10 mouse cellular contexts compared by ENCODE assay signal in the genomic region with DNA sequence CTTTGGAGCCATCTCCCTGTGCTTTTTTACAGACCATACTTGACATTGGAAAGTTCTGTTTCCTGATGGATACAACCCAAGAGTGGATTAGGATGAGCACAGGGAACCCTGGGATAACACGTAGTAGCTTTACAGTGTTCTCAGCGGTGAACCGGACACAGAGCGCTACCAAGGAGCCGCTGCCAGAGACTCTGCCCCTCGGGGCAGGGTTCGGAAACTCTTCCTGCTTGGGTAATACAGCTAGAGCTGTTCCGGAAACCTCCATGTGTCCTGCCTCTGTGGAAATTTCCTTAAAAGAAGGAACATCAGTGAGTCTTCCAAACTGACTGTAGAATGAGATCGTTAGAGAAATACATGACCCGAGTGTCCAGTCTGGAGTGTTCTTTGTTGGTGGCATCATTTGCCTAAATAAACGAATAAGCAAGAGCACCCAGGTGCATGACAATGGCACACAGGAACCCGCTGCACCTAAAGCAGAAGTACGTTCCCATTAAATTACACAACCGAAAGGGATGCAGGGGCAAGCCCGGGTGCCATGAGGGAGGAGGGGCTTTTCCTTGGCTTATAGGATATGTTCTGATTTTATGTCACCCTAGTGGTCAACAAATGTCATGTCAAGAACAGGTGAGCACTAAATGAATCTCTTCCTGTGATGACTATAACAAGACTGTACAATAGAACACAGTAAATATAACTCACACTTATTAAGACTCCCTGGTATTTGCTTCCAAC.
DNase-seq lines count a peak whose midpoint lies in the region; ATAC-seq lines count a peak whose summit lies in the region.
"Had no signal": no experiment of that assay in that cellular context is flagged by ENCODE, and none has a peak within 500 bp of the region (broad histone marks: within the 10 kb centered on the region; RNA-seq: fewer than 3 reads in every experiment).

No protein-coding gene starts in this region.

- peaks cover 4% of the 10 kb centered on the region; the same call in 1 of the 2 replicates for H3K27me3 ChIP-seq in neural tube, embryonic 11.5 days (ENCODE audit: control insufficient read depth, insufficient read depth, low read length)
- H3K27me3 ChIP-seq in hindbrain, embryonic 11.5 days (ENCODE audit: control insufficient read depth, insufficient read depth, low read length): no peaks in the 10 kb centered on the region; the same call in 1 of the 2 replicates
- H3K27me3 ChIP-seq in limb, embryonic 13.5 days: peaks cover 32% of the 10 kb centered on the region
- H3K27me3 ChIP-seq in stomach, embryonic 16.5 days (ENCODE audit: control insufficient read depth, insufficient read depth, low read length): peaks cover 4% of the 10 kb centered on the region

- no peak overlapping the region for H3K9ac ChIP-seq in neural tube, embryonic 11.5 days (ENCODE audit: low read length)
- no peak overlapping the region for H3K9ac ChIP-seq in hindbrain, embryonic 11.5 days (ENCODE audit: low read depth, low read length)
- no peak overlapping the region for H3K9ac ChIP-seq in limb, embryonic 13.5 days
- H3K9ac ChIP-seq in stomach, embryonic 16.5 days (ENCODE audit: low read length): no peak overlapping the region

- no peaks in the 10 kb centered on the region for H3K36me3 ChIP-seq in neural tube, embryonic 11.5 days (ENCODE audit: control insufficient read depth, insufficient read depth, low read length)
- H3K36me3 ChIP-seq in hindbrain, embryonic 11.5 days (ENCODE audit: control insufficient read depth, insufficient read depth, low read length): no peaks in the 10 kb centered on the region
- H3K36me3 ChIP-seq in limb, embryonic 13.5 days: no peaks in the 10 kb centered on the region
- H3K36me3 ChIP-seq in stomach, embryonic 16.5 days (ENCODE audit: control insufficient read depth, insufficient read depth, low read length): no peaks in the 10 kb centered on the region

- peak overlapping the region; percentile 8; the same call in 1 of the 2 replicates for H3K4me3 ChIP-seq in neural tube, embryonic 11.5 days (ENCODE audit: low read depth, low read length)
- H3K4me3 ChIP-seq in hindbrain, embryonic 11.5 days (ENCODE audit: low read depth, low read length): no peak overlapping the region
- H3K4me3 ChIP-seq in limb, embryonic 13.5 days: peak overlapping the region; percentile 12; the same call in 1 of the 2 replicates
- H3K4me3 ChIP-seq in stomach, embryonic 16.5 days (replicated peaks; ENCODE audit: low read length): no peak overlapping the region
- H3K4me3 ChIP-seq: myocyte had no signal

- no peak for ATAC-seq in neural tube, embryonic 11.5 days (ENCODE audit: insufficient read depth, low FRiP score, low TSS enrichment)
- no peak for ATAC-seq in hindbrain, embryonic 11.5 days (ENCODE audit: low FRiP score)
- no peak for ATAC-seq in limb, embryonic 13.5 days (ENCODE audit: low FRiP score, low read depth)
- ATAC-seq in stomach, embryonic 16.5 days (ENCODE audit: insufficient read depth, low FRiP score): no peak

- H3K27ac ChIP-seq in neural tube, embryonic 11.5 days (ENCODE audit: low read depth, low read length): no peak overlapping the region
- no peak overlapping the region for H3K27ac ChIP-seq in hindbrain, embryonic 11.5 days (ENCODE audit: low read depth, low read length)
- H3K27ac ChIP-seq in limb, embryonic 13.5 days: no peak overlapping the region
- no peak overlapping the region for H3K27ac ChIP-seq in stomach, embryonic 16.5 days (ENCODE audit: low read length)

- H3K4me1 ChIP-seq in neural tube, embryonic 11.5 days (ENCODE audit: control insufficient read depth, insufficient read depth, low read length): no peaks in the 10 kb centered on the region
- no peaks in the 10 kb centered on the region for H3K4me1 ChIP-seq in hindbrain, embryonic 11.5 days (replicated peaks; ENCODE audit: control insufficient read depth, insufficient read depth, low read length)
- H3K4me1 ChIP-seq in limb, embryonic 13.5 days: no peaks in the 10 kb centered on the region
- no peaks in the 10 kb centered on the region for H3K4me1 ChIP-seq in stomach, embryonic 16.5 days (ENCODE audit: control insufficient read depth, insufficient read depth, low read length)

- H3K9me3 ChIP-seq in neural tube, embryonic 11.5 days (ENCODE audit: control insufficient read depth, low read length): no peaks in the 10 kb centered on the region
- no peaks in the 10 kb centered on the region for H3K9me3 ChIP-seq in hindbrain, embryonic 11.5 days (ENCODE audit: control insufficient read depth, low read length)
- no peaks in the 10 kb centered on the region for H3K9me3 ChIP-seq in limb, embryonic 13.5 days
- no peaks in the 10 kb centered on the region for H3K9me3 ChIP-seq in stomach, embryonic 16.5 days (replicated peaks; ENCODE audit: control insufficient read depth, low read length)

- peak overlapping the region; percentile 31; the same call in 1 of the 2 replicates for H3K4me2 ChIP-seq in neural tube, embryonic 11.5 days (ENCODE audit: low read depth)
- peak overlapping the region; percentile 19; the same call in 1 of the 2 replicates for H3K4me2 ChIP-seq in hindbrain, embryonic 11.5 days (replicated peaks; ENCODE audit: low read depth, low read length)
- H3K4me2 ChIP-seq in limb, embryonic 13.5 days (replicated peaks): peak overlapping the region; percentile 41
- H3K4me2 ChIP-seq in stomach, embryonic 16.5 days (ENCODE audit: low read depth, low read length): peak overlapping the region; percentile 22

- 49% methylated on average over 15 of the region's 15 CpGs for WGBS in neural tube, embryonic 11.5 days
- 52% methylated on average over 15 of the region's 15 CpGs for WGBS in hindbrain, embryonic 11.5 days
- 65% methylated on average over 15 of the region's 15 CpGs for WGBS in limb, embryonic 13.5 days
- WGBS in stomach, embryonic 16.5 days: 59% methylated on average over 15 of the region's 15 CpGs

- no peak for DNase-seq in neural tube, embryonic 11.5 days (ENCODE audit: low spot score)
- no peak for DNase-seq in neural tube, embryonic 10.5 days (ENCODE audit: extremely low spot score, low spot score)
- no peak for DNase-seq in hindbrain, embryonic 11.5 days (ENCODE audit: low spot score)
- no peak for DNase-seq in adrenal gland, adult (ENCODE audit: inconsistent age in 2 of 2, low spot score in 1 of 2)
- no peak for DNase-seq in thymus, postnatal 10 days (ENCODE audit: low spot score in 2 of 2)
- DNase-seq in frontal cortex, postnatal 36 days (ENCODE audit: low spot score in 2 of 2): no peak
- DNase-seq: layer of hippocampus, postnatal 36 days had no signal

Comparison
In these comparisons a context has a peak if more than half of its experiments do, and no peak if none do; other contexts are left out.
1. H3K4me3 ChIP-seq: peak in neural tube, embryonic 11.5 days (single experiment) and limb, embryonic 13.5 days (single experiment); none in hindbrain, embryonic 11.5 days (single experiment) and stomach, embryonic 16.5 days (single experiment).
2. Peak in every context shown above with its lines, with median percentiles within 50 percentile points of each other: H3K4me2 ChIP-seq.